Mouse (Mus musculus): ENCODE results near the gene Dennd4a. TPM values are rescaled to one million over a fixed set of nuclear protein-coding genes. Genes with fewer than 3 reads are reported as not detected.
"Not testable (repeated sequence)": the region's sequence is repeated elsewhere in the genome, so short reads cannot be mapped to it uniquely, and the experiment has no call there.

The Dennd4a gene
- polyA plus RNA-seq, 1 experiment = not detected

- Histone ChIP-seq H3K27ac (ENCODE audit: insufficient read depth, low read depth, low read length) (no peak overlapping the region), H3K4me1 (ENCODE audit: control insufficient read depth, insufficient read depth, low read length) (no peaks in the 10 kb centered on the region), H3K4me3 (ENCODE audit: insufficient read depth, low read depth, low read length) (no peak overlapping the region)
- 88% methylated on average over 5 of the region's 5 CpGs for WGBS
- no peak for TF ChIP-seq POLR2A (IDR thresholded peaks at IDR 0.05; ENCODE audit: insufficient read depth, low read depth, low read length)
- TF ChIP-seq CTCF (IDR thresholded peaks at IDR 0.05; ENCODE audit: insufficient read depth, low read depth, low read length) = no peak
Observed at GRCm38 (mm10) chr9:64803373-64804214, 7.5 kb upstream of the Dennd4a start.

- H3K27ac ChIP-seq (ENCODE audit: insufficient read depth, low read depth, low read length) = no peak overlapping the region
- no peaks in the 10 kb centered on the region for H3K4me1 ChIP-seq (ENCODE audit: control insufficient read depth, insufficient read depth, low read length)
- WGBS = 84% methylated on average over 5 of the region's 5 CpGs
- no peak overlapping the region for H3K4me3 ChIP-seq (ENCODE audit: insufficient read depth, low read depth, low read length)
- TF ChIP-seq CTCF (IDR thresholded peaks at IDR 0.05; ENCODE audit: insufficient read depth, low read depth, low read length) (no peak), POLR2A (IDR thresholded peaks at IDR 0.05; ENCODE audit: insufficient read depth, low read depth, low read length) (no peak)
Observed at GRCm38 (mm10) chr9:64805875-64806274, 5.3 kb upstream of the Dennd4a start.

GRCm38 (mm10) chr9:64806335-64807060 is 4.6 kb upstream of the Dennd4a start:
- 81% methylated on average over 6 of the region's 6 CpGs for WGBS

GRCm38 (mm10) chr9:64807061-64807808 is 3.9 kb upstream of the Dennd4a start:
- WGBS = 85% methylated on average over 14 of the region's 14 CpGs
- H3K4me3 ChIP-seq (ENCODE audit: insufficient read depth, low read depth, low read length) = no peak overlapping the region
- H3K4me1 ChIP-seq (ENCODE audit: control insufficient read depth, insufficient read depth, low read length) = no peaks in the 10 kb centered on the region
- no peak overlapping the region for H3K27ac ChIP-seq (ENCODE audit: insufficient read depth, low read depth, low read length)
- no peak for TF ChIP-seq POLR2A (IDR thresholded peaks at IDR 0.05; ENCODE audit: insufficient read depth, low read depth, low read length)
- TF ChIP-seq CTCF (IDR thresholded peaks at IDR 0.05; ENCODE audit: insufficient read depth, low read depth, low read length) = no peak

More at GRCm38 (mm10) chr9:64806335-64807060, 4.6 kb upstream of the Dennd4a start:
- no peak for TF ChIP-seq CTCF (IDR thresholded peaks at IDR 0.05; ENCODE audit: insufficient read depth, low read depth, low read length)
- TF ChIP-seq POLR2A (IDR thresholded peaks at IDR 0.05; ENCODE audit: insufficient read depth, low read depth, low read length) = no peak
- Histone ChIP-seq H3K27ac (ENCODE audit: insufficient read depth, low read depth, low read length) (no peak overlapping the region), H3K4me1 (ENCODE audit: control insufficient read depth, insufficient read depth, low read length) (no peaks in the 10 kb centered on the region), H3K4me3 (ENCODE audit: insufficient read depth, low read depth, low read length) (no peak overlapping the region)

GRCm38 (mm10) chr9:64809851-64810250 is 1.3 kb upstream of the Dennd4a start:
- Histone ChIP-seq H3K4me3 (ENCODE audit: insufficient read depth, low read depth, low read length) (no peak overlapping the region), H3K27ac (ENCODE audit: insufficient read depth, low read depth, low read length) (no peak overlapping the region), H3K4me1 (ENCODE audit: control insufficient read depth, insufficient read depth, low read length) (no peaks in the 10 kb centered on the region)
- TF ChIP-seq POLR2A (IDR thresholded peaks at IDR 0.05; ENCODE audit: insufficient read depth, low read depth, low read length) (no peak), CTCF (IDR thresholded peaks at IDR 0.05; ENCODE audit: insufficient read depth, low read depth, low read length) (no peak)
- 88% methylated on average over 3 of the region's 3 CpGs for WGBS

GRCm38 (mm10) chr9:64811538-64812474 is 666 bp downstream of the Dennd4a start:
- peak overlapping the region; percentile 50; the same call in 1 of the 2 replicates for H3K27ac ChIP-seq (ENCODE audit: insufficient read depth, low read depth, low read length)
- no peaks in the 10 kb centered on the region for H3K4me1 ChIP-seq (ENCODE audit: control insufficient read depth, insufficient read depth, low read length)
- TF ChIP-seq POLR2A (IDR thresholded peaks at IDR 0.05; ENCODE audit: insufficient read depth, low read depth, low read length) (no peak), CTCF (IDR thresholded peaks at IDR 0.05; ENCODE audit: insufficient read depth, low read depth, low read length) (no peak)
- WGBS = 1% methylated on average over 59 of the region's 59 CpGs
- peak overlapping the region; percentile 90 for H3K4me3 ChIP-seq (ENCODE audit: insufficient read depth, low read depth, low read length)

GRCm38 (mm10) chr9:64812475-64812860 is 1.3 kb downstream of the Dennd4a start:
- no peak for TF ChIP-seq CTCF (IDR thresholded peaks at IDR 0.05; ENCODE audit: insufficient read depth, low read depth, low read length)
- TF ChIP-seq POLR2A (IDR thresholded peaks at IDR 0.05; ENCODE audit: insufficient read depth, low read depth, low read length) = no peak
- Histone ChIP-seq H3K27ac (ENCODE audit: insufficient read depth, low read depth, low read length) (peak overlapping the region; percentile 50; the same call in 1 of the 2 replicates), H3K4me3 (ENCODE audit: insufficient read depth, low read depth, low read length) (no peak overlapping the region), H3K4me1 (ENCODE audit: control insufficient read depth, insufficient read depth, low read length) (no peaks in the 10 kb centered on the region)
- 32% methylated on average over 1 of the region's 1 CpGs for WGBS

GRCm38 (mm10) chr9:64814273-64814672 is 3.1 kb downstream of the Dennd4a start:
- no peak overlapping the region for H3K27ac ChIP-seq (ENCODE audit: insufficient read depth, low read depth, low read length)
- H3K4me3 ChIP-seq (ENCODE audit: insufficient read depth, low read depth, low read length) = no peak overlapping the region
- no peak for TF ChIP-seq POLR2A (IDR thresholded peaks at IDR 0.05; ENCODE audit: insufficient read depth, low read depth, low read length)
- TF ChIP-seq CTCF (IDR thresholded peaks at IDR 0.05; ENCODE audit: insufficient read depth, low read depth, low read length) = no peak
- WGBS = 75% methylated on average over 6 of the region's 6 CpGs
- no peaks in the 10 kb centered on the region for H3K4me1 ChIP-seq (ENCODE audit: control insufficient read depth, insufficient read depth, low read length)

GRCm38 (mm10) chr9:64819686-64820085 is 8.5 kb downstream of the Dennd4a start:
- not testable (repeated sequence) for H3K4me1 ChIP-seq (ENCODE audit: control insufficient read depth, insufficient read depth, low read length); H3K27ac ChIP-seq (ENCODE audit: insufficient read depth, low read depth, low read length); H3K4me3 ChIP-seq (ENCODE audit: insufficient read depth, low read depth, low read length)
- 92% methylated on average over 4 of the region's 4 CpGs for WGBS
